Mouse (Mus musculus) ovary, postnatal 10 days (tissue): ENCODE measurements around the gene C1galt1c1.
A peak's percentile ranks its signal among the peaks of the same experiment; 100 is the strongest.

Experiments
- DNase-seq: peaks from one replicate; pipeline ENCODE4 v3.0.0; 2022; ENCODE audit warnings: low spot score

The C1galt1c1 gene

GRCm38 (mm10) chrX:38634801-38635637, at the start of gene C1galt1c1:
C1galt1c1 (minus strand) TSS chrX:38635087.
- DNase-seq = peak; percentile 44

GRCm38 (mm10) chrX:38681972-38682371, 47.1 kb upstream of the C1galt1c1 start:
- no peak for DNase-seq

GRCm38 (mm10) chrX:38669111-38669903, 34.4 kb upstream of the C1galt1c1 start:
- no peak for DNase-seq

GRCm38 (mm10) chrX:38656206-38656883, 21.5 kb upstream of the C1galt1c1 start:
- no peak for DNase-seq

- DNase-seq = no peak
Measured at GRCm38 (mm10) chrX:38654681-38655080, 19.8 kb upstream of the C1galt1c1 start.

- DNase-seq = no peak
Measured at GRCm38 (mm10) chrX:38653181-38653580, 18.3 kb upstream of the C1galt1c1 start.

- DNase-seq = no peak
Measured at GRCm38 (mm10) chrX:38651167-38651566, 16.3 kb upstream of the C1galt1c1 start.

- DNase-seq = no peak
Measured at GRCm38 (mm10) chrX:38650404-38651039, 15.6 kb upstream of the C1galt1c1 start.

GRCm38 (mm10) chrX:38642183-38642582, 7.3 kb upstream of the C1galt1c1 start:
- DNase-seq = no peak

GRCm38 (mm10) chrX:38641435-38641834, 6.5 kb upstream of the C1galt1c1 start:
- DNase-seq = no peak

GRCm38 (mm10) chrX:38635638-38635931, 698 bp upstream of the C1galt1c1 start:
- no peak for DNase-seq

GRCm38 (mm10) chrX:38600995-38601369, 33.9 kb downstream of the C1galt1c1 start:
- no peak for DNase-seq

GRCm38 (mm10) chrX:38600177-38600994, 34.5 kb downstream of the C1galt1c1 start, which contains the start of gene Mcts1:
Mcts1 (plus strand) TSS chrX:38600578.
- peak; percentile 16 for DNase-seq

GRCm38 (mm10) chrX:38593180-38593889, 41.6 kb downstream of the C1galt1c1 start:
- DNase-seq = no peak

GRCm38 (mm10) chrX:38591749-38592148, 43.1 kb downstream of the C1galt1c1 start:
- no peak for DNase-seq

- DNase-seq = no peak
Measured at GRCm38 (mm10) chrX:38589827-38590226, 45.1 kb downstream of the C1galt1c1 start.

- DNase-seq = no peak
Measured at GRCm38 (mm10) chrX:38583261-38583660, 51.6 kb downstream of the C1galt1c1 start.

- DNase-seq = no peak
Measured at GRCm38 (mm10) chrX:38581140-38581539, 53.7 kb downstream of the C1galt1c1 start.
